Mouse (Mus musculus) megakaryocyte, embryonic 14.5 days (primary cell): Measurements from ENCODE around the gene Nbas.

Experiments used
- FLI1 ChIP-seq: IDR thresholded peaks from 2 replicates; pipeline ENCODE4 v1.6.1; 2012; ENCODE audit warnings: low read length, inconsistent platforms, mixed read lengths
- GATA1 ChIP-seq: IDR thresholded peaks from 3 replicates; pipeline ENCODE4 v1.6.1; 2012; ENCODE audit warnings: mixed read lengths, low read length, inconsistent platforms, borderline replicate concordance

GRCm38 (mm10) chr12:13499237-13499889, 230.4 kb downstream of the Nbas start:
- TF ChIP-seq GATA1 (no peak), FLI1 (no peak)
